Mouse (Mus musculus) heart, embryonic 10.5 days (tissue): ENCODE data around the gene Rnf19b. TPM values are rescaled to one million over a fixed set of nuclear protein-coding genes. Genes with fewer than 3 reads are reported as not detected.
A peak's percentile ranks its signal among the peaks of the same experiment; 100 is the strongest.

Source experiments
- DNase-seq: peaks from one replicate; pipeline ENCODE4 v3.0.0-alpha.2; 2017; ENCODE audit warnings: low spot score
- H3K27ac ChIP-seq: fragments of 300-500 bp; sonication (generic); 2 replicates; pipeline ENCODE4 v1.5.1; 2016; ENCODE audit warnings: mild to moderate bottlenecking
- H3K27me3 ChIP-seq: fragments of 300-500 bp; sonication (generic); 2 replicates; pipeline ENCODE4 v1.6.1; 2016; ENCODE audit warnings: mild to moderate bottlenecking; ENCODE audit not compliant: poor library complexity, insufficient read depth, severe bottlenecking
- H3K36me3 ChIP-seq: fragments of 300-500 bp; sonication (generic); 2 replicates; pipeline ENCODE4 v1.6.1; 2016; ENCODE audit warnings: mild to moderate bottlenecking, moderate library complexity
- H3K4me1 ChIP-seq: fragments of 300-500 bp; sonication (generic); 2 replicates; pipeline ENCODE4 v1.6.1; 2016; ENCODE audit warnings: mild to moderate bottlenecking
- H3K4me3 ChIP-seq: fragments of 300-500 bp; sonication (generic); 2 replicates; pipeline ENCODE4 v1.5.1; 2016; ENCODE audit warnings: mild to moderate bottlenecking, moderate library complexity
- H3K9me3 ChIP-seq: fragments of 300-500 bp; sonication (generic); 2 replicates; pipeline ENCODE4 v1.6.1; 2016; ENCODE audit warnings: mild to moderate bottlenecking, moderate library complexity
- WGBS: fragments of 180-500 bp; shearing (Covaris S2); methylation state at CpG from one replicate; pipeline ENCODE4 v1.1.7; 2016; 5-methylcytosine and 5-hydroxymethylcytosine counted together
- polyA plus RNA-seq: library from polyadenylated mRNA; unstranded; fragments of >200 nt; fragmentation: Nextera tagmentation; extraction: Ambion mirVana; gene quantifications from 2 replicates; pipeline ENCODE4 v1.2.1, GENCODE M21; 2016

The Rnf19b gene
- polyA plus RNA-seq, 1 experiment from 2014 or later = 6.8 TPM

- H3K27ac ChIP-seq = peak overlapping the region; percentile 87
- WGBS = under 1% methylated on average over 51 of the region's 52 CpGs
Observed at GRCm38 (mm10) chr4:129048501-129049305, 9.4 kb upstream of the Rnf19b start.

GRCm38 (mm10) chr4:129049306-129050011 lies 8.6 kb upstream of the Rnf19b start:
- Histone ChIP-seq H3K36me3 (no peaks in the 10 kb centered on the region), H3K4me3 (peak overlapping the region; percentile 74), H3K27ac (peak overlapping the region; percentile 87), H3K27me3 (peaks cover 46% of the 10 kb centered on the region), H3K4me1 (peaks cover 29% of the 10 kb centered on the region), H3K9me3 (no peaks in the 10 kb centered on the region)
- no peak for DNase-seq
- 4% methylated on average over 23 of the region's 23 CpGs for WGBS

More at GRCm38 (mm10) chr4:129048501-129049305, 9.4 kb upstream of the Rnf19b start:
- H3K4me3 ChIP-seq = peak overlapping the region; percentile 74
- no peaks in the 10 kb centered on the region for H3K9me3 ChIP-seq
- DNase-seq = peak; percentile 92
- no peaks in the 10 kb centered on the region for H3K36me3 ChIP-seq
- peaks cover 51% of the 10 kb centered on the region for H3K27me3 ChIP-seq
- peaks cover 29% of the 10 kb centered on the region for H3K4me1 ChIP-seq

GRCm38 (mm10) chr4:129050365-129050764 lies 7.7 kb upstream of the Rnf19b start:
- Histone ChIP-seq H3K27ac (no peak overlapping the region), H3K4me3 (no peak overlapping the region), H3K9me3 (no peaks in the 10 kb centered on the region), H3K36me3 (no peaks in the 10 kb centered on the region), H3K4me1 (peaks cover 29% of the 10 kb centered on the region), H3K27me3 (peaks cover 46% of the 10 kb centered on the region)
- DNase-seq = no peak
- WGBS = 66% methylated on average over 4 of the region's 4 CpGs

GRCm38 (mm10) chr4:129050901-129051417 lies 7.1 kb upstream of the Rnf19b start:
- peak overlapping the region; percentile 73 for H3K27ac ChIP-seq
- WGBS = 39% methylated on average over 6 of the region's 6 CpGs

GRCm38 (mm10) chr4:129051461-129052183 lies 6.4 kb upstream of the Rnf19b start:
- no peak for DNase-seq
- WGBS = 7% methylated on average over 11 of the region's 11 CpGs
- H3K4me3 ChIP-seq = peak overlapping the region; percentile 25
- H3K27me3 ChIP-seq = peaks cover 33% of the 10 kb centered on the region
- peaks cover 29% of the 10 kb centered on the region for H3K4me1 ChIP-seq
- peak overlapping the region; percentile 73 for H3K27ac ChIP-seq
- H3K36me3 ChIP-seq = no peaks in the 10 kb centered on the region
- H3K9me3 ChIP-seq = no peaks in the 10 kb centered on the region

More at GRCm38 (mm10) chr4:129050901-129051417, 7.1 kb upstream of the Rnf19b start:
- H3K27me3 ChIP-seq = peaks cover 40% of the 10 kb centered on the region
- no peaks in the 10 kb centered on the region for H3K36me3 ChIP-seq
- no peak for DNase-seq
- H3K9me3 ChIP-seq = no peaks in the 10 kb centered on the region
- peak overlapping the region; percentile 25; the same call in 1 of the 2 replicates for H3K4me3 ChIP-seq
- H3K4me1 ChIP-seq = peaks cover 29% of the 10 kb centered on the region

- Histone ChIP-seq H3K27me3 (peaks cover 16% of the 10 kb centered on the region), H3K4me1 (peaks cover 30% of the 10 kb centered on the region), H3K9me3 (no peaks in the 10 kb centered on the region), H3K27ac (no peak overlapping the region), H3K4me3 (no peak overlapping the region), H3K36me3 (no peaks in the 10 kb centered on the region)
- no peak for DNase-seq
- whole genome bisulfite sequencing = 85% methylated on average over 12 of the region's 12 CpGs
Observed at GRCm38 (mm10) chr4:129054757-129055156, 3.3 kb upstream of the Rnf19b start.

GRCm38 (mm10) chr4:129055562-129055961 lies 2.5 kb upstream of the Rnf19b start:
- Histone ChIP-seq H3K4me1 (peaks cover 30% of the 10 kb centered on the region), H3K4me3 (no peak overlapping the region), H3K27me3 (peaks cover 10% of the 10 kb centered on the region), H3K36me3 (no peaks in the 10 kb centered on the region), H3K9me3 (no peaks in the 10 kb centered on the region), H3K27ac (no peak overlapping the region)
- DNase-seq = no peak
- 78% methylated on average over 5 of the region's 5 CpGs for WGBS

GRCm38 (mm10) chr4:129057533-129058206 lies 401 bp upstream of the Rnf19b start:
- WGBS = 4% methylated on average over 35 of the region's 44 CpGs
- H3K4me3 ChIP-seq = peak overlapping the region; percentile 92
- H3K4me1 ChIP-seq = peaks cover 14% of the 10 kb centered on the region
- H3K36me3 ChIP-seq = no peaks in the 10 kb centered on the region
- peak overlapping the region; percentile 94 for H3K27ac ChIP-seq
- no peaks in the 10 kb centered on the region for H3K27me3 ChIP-seq
- peak; percentile 98 for DNase-seq
- no peaks in the 10 kb centered on the region for H3K9me3 ChIP-seq

GRCm38 (mm10) chr4:129059125-129059551 lies 1.1 kb downstream of the Rnf19b start:
- Histone ChIP-seq H3K4me1 (peaks cover 14% of the 10 kb centered on the region), H3K27ac (peak overlapping the region; percentile 94), H3K36me3 (no peaks in the 10 kb centered on the region), H3K4me3 (peak overlapping the region; percentile 92), H3K9me3 (no peaks in the 10 kb centered on the region), H3K27me3 (no peaks in the 10 kb centered on the region)
- DNase-seq = no peak
- 4% methylated on average over 13 of the region's 13 CpGs for WGBS

- no peak for DNase-seq
- 43% methylated on average over 4 of the region's 4 CpGs for WGBS
- H3K4me3 ChIP-seq = peak overlapping the region; percentile 92
- H3K36me3 ChIP-seq = no peaks in the 10 kb centered on the region
- no peaks in the 10 kb centered on the region for H3K9me3 ChIP-seq
- no peak overlapping the region for H3K27ac ChIP-seq
- no peaks in the 10 kb centered on the region for H3K27me3 ChIP-seq
- peaks cover 14% of the 10 kb centered on the region for H3K4me1 ChIP-seq
Observed at GRCm38 (mm10) chr4:129059922-129060321, 1.9 kb downstream of the Rnf19b start.

GRCm38 (mm10) chr4:129061486-129061885 lies 3.4 kb downstream of the Rnf19b start:
- Histone ChIP-seq H3K4me1 (peaks cover 14% of the 10 kb centered on the region), H3K9me3 (no peaks in the 10 kb centered on the region), H3K4me3 (no peak overlapping the region), H3K27me3 (no peaks in the 10 kb centered on the region), H3K27ac (no peak overlapping the region), H3K36me3 (no peaks in the 10 kb centered on the region)
- no peak for DNase-seq
- 95% methylated on average over 1 of the region's 1 CpGs for WGBS
